ENCODE assay signal across 27 mouse cellular contexts in the genomic region with DNA sequence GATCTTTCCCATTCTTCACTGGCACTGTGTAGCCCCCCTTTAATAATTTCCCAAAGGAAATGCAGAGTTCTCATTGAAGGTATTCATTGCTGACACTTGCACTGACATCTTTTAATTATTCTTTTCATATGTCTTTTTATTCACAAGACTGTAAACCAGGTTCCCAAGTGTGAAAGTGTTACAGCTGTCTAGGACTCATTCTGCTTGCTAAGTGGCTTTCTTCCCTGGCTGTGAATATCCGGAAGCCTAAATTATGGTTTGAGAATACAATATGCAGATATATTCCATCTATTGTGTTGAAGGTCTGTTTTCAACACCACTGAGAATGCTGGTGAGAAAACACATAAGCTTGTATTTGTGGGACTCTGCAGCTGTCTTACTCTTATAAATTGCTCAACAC.
DNase-seq lines count a peak whose midpoint lies in the region; ATAC-seq and TF ChIP-seq lines count a peak whose summit lies in the region.
"Had no signal": no experiment of that assay in that cellular context is flagged by ENCODE, and none has a peak within 500 bp of the region (broad histone marks: within the 10 kb centered on the region; RNA-seq: fewer than 3 reads in every experiment).

No protein-coding gene starts in this region.

- no peak for DNase-seq in layer of hippocampus, adult 2 months (ENCODE audit: low spot score in 2 of 2)
- DNase-seq in layer of hippocampus, adult 9-10 months (ENCODE audit: low spot score), result no peak
- peak; percentile 74 for DNase-seq in forebrain, embryonic 14.5 days (ENCODE audit: low spot score)
- no peak for DNase-seq in forebrain, postnatal 0 days
- no peak for DNase-seq in kidney, adult 2 months
- DNase-seq: adrenal gland, adult 8-10 months; cerebellum, adult 8-10 months; cerebellum, postnatal 36 days; embryo, embryonic 11 days; gastrocnemius, postnatal 25 days; heart, adult 18-20 months; heart, postnatal 14 days; kidney, adult 18-20 months; liver; thymus, adult 2 months; thymus, postnatal 4 days had no signal

- no peaks in the 10 kb centered on the region for H3K27me3 ChIP-seq in forebrain, embryonic 14.5 days (replicated peaks; ENCODE audit: control insufficient read depth, insufficient read depth, low read length)
- no peaks in the 10 kb centered on the region for H3K27me3 ChIP-seq in forebrain, postnatal 0 days (ENCODE audit: insufficient read depth, low read length)
- no peaks in the 10 kb centered on the region for H3K27me3 ChIP-seq in midbrain, embryonic 15.5 days (replicated peaks)
- no peaks in the 10 kb centered on the region for H3K27me3 ChIP-seq in intestine, embryonic 15.5 days (replicated peaks)
- no peaks in the 10 kb centered on the region for H3K27me3 ChIP-seq in kidney, adult 2 months (replicated peaks; ENCODE audit: control insufficient read depth, insufficient read depth, low read length)
- H3K27me3 ChIP-seq: embryonic facial prominence, embryonic 13.5 days; heart, embryonic 13.5 days; liver, embryonic 15.5 days had no signal

- H3K4me3 ChIP-seq in layer of hippocampus, adult 2 months, result no peak overlapping the region
- H3K4me3 ChIP-seq in forebrain, embryonic 14.5 days (ENCODE audit: low read depth, low read length), result no peak overlapping the region
- H3K4me3 ChIP-seq in forebrain, postnatal 0 days (ENCODE audit: low read depth, low read length), result no peak overlapping the region
- no peak overlapping the region for H3K4me3 ChIP-seq in midbrain, embryonic 15.5 days
- no peak overlapping the region for H3K4me3 ChIP-seq in intestine, embryonic 15.5 days (replicated peaks)
- H3K4me3 ChIP-seq in kidney, adult 2 months (ENCODE audit: insufficient read depth, low read depth, low read length), result no peak overlapping the region
- H3K4me3 ChIP-seq: embryonic facial prominence, embryonic 13.5 days; erythroblast, embryonic 14.5 days; heart, embryonic 13.5 days; limb, embryonic 10.5 days; liver, embryonic 15.5 days had no signal

- TF ChIP-seq CTCF in layer of hippocampus, adult 2 months (conservative IDR thresholded peaks at IDR 0.05), result no peak
- no peak for TF ChIP-seq CTCF in forebrain, postnatal 0 days (IDR thresholded peaks at IDR 0.05; ENCODE audit: low read depth)
- no peak for TF ChIP-seq CTCF in kidney, adult 2 months (conservative IDR thresholded peaks at IDR 0.05; ENCODE audit: insufficient read depth, insufficient read length, low read depth, low read length)

- peaks cover 27% of the 10 kb centered on the region for H3K4me1 ChIP-seq in forebrain, embryonic 14.5 days (ENCODE audit: control insufficient read depth, insufficient read depth, low read length)
- H3K4me1 ChIP-seq in forebrain, postnatal 0 days (ENCODE audit: insufficient read depth), result peaks cover 16% of the 10 kb centered on the region; the same call in 1 of the 2 replicates
- peaks cover 57% of the 10 kb centered on the region for H3K4me1 ChIP-seq in midbrain, embryonic 15.5 days
- no peaks in the 10 kb centered on the region for H3K4me1 ChIP-seq in intestine, embryonic 15.5 days (replicated peaks)
- no peaks in the 10 kb centered on the region for H3K4me1 ChIP-seq in kidney, adult 2 months (ENCODE audit: control insufficient read depth, insufficient read depth, low read length)
- H3K4me1 ChIP-seq: heart, embryonic 13.5 days; limb, embryonic 10.5 days; liver, embryonic 15.5 days had no signal

- no peaks in the 10 kb centered on the region for H3K36me3 ChIP-seq in forebrain, embryonic 14.5 days (ENCODE audit: control insufficient read depth, insufficient read depth, low read length)
- no peaks in the 10 kb centered on the region for H3K36me3 ChIP-seq in forebrain, postnatal 0 days (ENCODE audit: insufficient read depth)
- H3K36me3 ChIP-seq in midbrain, embryonic 15.5 days (replicated peaks), result no peaks in the 10 kb centered on the region
- no peaks in the 10 kb centered on the region for H3K36me3 ChIP-seq in intestine, embryonic 15.5 days
- no peaks in the 10 kb centered on the region for H3K36me3 ChIP-seq in kidney, adult 2 months (ENCODE audit: control insufficient read depth, insufficient read depth, low read length)
- H3K36me3 ChIP-seq: embryonic facial prominence, embryonic 13.5 days; heart, embryonic 13.5 days; limb, embryonic 10.5 days; liver, embryonic 15.5 days had no signal

- no peak for TF ChIP-seq POLR2A in kidney, adult 2 months (IDR thresholded peaks at IDR 0.05; ENCODE audit: low read depth, low read length)

- no peak overlapping the region for H3K9ac ChIP-seq in forebrain, embryonic 14.5 days (ENCODE audit: low read length)
- no peak overlapping the region for H3K9ac ChIP-seq in forebrain, postnatal 0 days
- H3K9ac ChIP-seq in midbrain, embryonic 15.5 days, result no peak overlapping the region
- no peak overlapping the region for H3K9ac ChIP-seq in intestine, embryonic 15.5 days
- H3K9ac ChIP-seq: embryonic facial prominence, embryonic 13.5 days; heart, embryonic 13.5 days; liver, embryonic 15.5 days had no signal

- WGBS in forebrain, embryonic 14.5 days, result 24% methylated on average over 1 of the region's 1 CpGs
- WGBS in forebrain, postnatal 0 days, result 13% methylated on average over 1 of the region's 1 CpGs
- WGBS in midbrain, embryonic 15.5 days, result 24% methylated on average over 1 of the region's 1 CpGs
- WGBS in intestine, embryonic 15.5 days, result 94% methylated on average over 1 of the region's 1 CpGs
- WGBS in kidney, adult 2 months, result 91% methylated on average over 1 of the region's 1 CpGs

- peak overlapping the region; percentile 79 for H3K27ac ChIP-seq in layer of hippocampus, adult 2 months
- no peak overlapping the region; the same call in 1 of the 2 replicates for H3K27ac ChIP-seq in forebrain, embryonic 14.5 days (ENCODE audit: low read depth, low read length)
- H3K27ac ChIP-seq in forebrain, postnatal 0 days (ENCODE audit: low read depth, low read length), result peak overlapping the region; percentile 11; the same call in 1 of the 2 replicates
- H3K27ac ChIP-seq in midbrain, embryonic 15.5 days, result peak overlapping the region; percentile 78
- no peak overlapping the region for H3K27ac ChIP-seq in intestine, embryonic 15.5 days
- H3K27ac ChIP-seq in kidney, adult 2 months (ENCODE audit: insufficient read depth, low read depth, low read length), result no peak overlapping the region
- H3K27ac ChIP-seq: embryonic facial prominence, embryonic 13.5 days; heart, embryonic 13.5 days; kidney, postnatal 0 days; limb, embryonic 10.5 days; liver, embryonic 15.5 days; macrophage; stomach, postnatal 0 days had no signal

- no peaks in the 10 kb centered on the region for H3K9me3 ChIP-seq in forebrain, embryonic 14.5 days (replicated peaks; ENCODE audit: control insufficient read depth, low read length)
- H3K9me3 ChIP-seq in forebrain, postnatal 0 days (ENCODE audit: low read length), result no peaks in the 10 kb centered on the region
- no peaks in the 10 kb centered on the region for H3K9me3 ChIP-seq in midbrain, embryonic 15.5 days
- H3K9me3 ChIP-seq in intestine, embryonic 15.5 days, result no peaks in the 10 kb centered on the region
- H3K9me3 ChIP-seq: embryonic facial prominence, embryonic 13.5 days; heart, embryonic 13.5 days; limb, embryonic 10.5 days; liver, embryonic 15.5 days had no signal

- H3K4me2 ChIP-seq in forebrain, embryonic 14.5 days (ENCODE audit: low read length), result no peak overlapping the region
- no peak overlapping the region for H3K4me2 ChIP-seq in forebrain, postnatal 0 days (ENCODE audit: low read depth)
- H3K4me2 ChIP-seq in midbrain, embryonic 15.5 days, result no peak overlapping the region
- H3K4me2 ChIP-seq in intestine, embryonic 15.5 days (replicated peaks), result no peak overlapping the region
- H3K4me2 ChIP-seq: embryonic facial prominence, embryonic 13.5 days; heart, embryonic 13.5 days; liver, embryonic 15.5 days had no signal

- ATAC-seq in forebrain, embryonic 14.5 days, result peak; percentile 14; the same call in 1 of the 2 replicates
- ATAC-seq in forebrain, postnatal 0 days, result peak; percentile 75
- peak; percentile 12 for ATAC-seq in midbrain, embryonic 15.5 days (replicated peaks)
- ATAC-seq in intestine, embryonic 15.5 days, result no peak
- ATAC-seq: lung, postnatal 0 days had no signal

Comparison
In these comparisons a context has a peak if more than half of its experiments do, and no peak if none do; other contexts are left out.
1. H3K27ac ChIP-seq: peak in layer of hippocampus, adult 2 months (single experiment), forebrain, postnatal 0 days (single experiment) and midbrain, embryonic 15.5 days (single experiment); none in forebrain, embryonic 14.5 days (single experiment), intestine, embryonic 15.5 days (single experiment) and kidney, adult 2 months (single experiment).